Mouse (Mus musculus) embryonic facial prominence, embryonic 14.5 days (tissue): ENCODE results near the gene Kif5c. TPM values are rescaled to one million over a fixed set of nuclear protein-coding genes. Genes with fewer than 3 reads are reported as not detected.
A peak's percentile ranks its signal among the peaks of the same experiment; 100 is the strongest.

Experiments
- ATAC-seq: fragments of 200-750 bp; cut with Nextera tagmentation; 2 replicates; pipeline ENCODE4 v1.8.0; 2017; ENCODE audit warnings: low read depth, moderate number of reproducible peaks, moderate TSS enrichment
- DNase-seq: peaks from one replicate; pipeline ENCODE4 v3.0.0-alpha.2; 2015; ENCODE audit warnings: low spot score
- H3K27ac ChIP-seq: fragments of 300-500 bp; sonication (generic); replicated peaks from 2 replicates; pipeline ENCODE4 v1.5.1; 2014; ENCODE audit warnings: low read depth, mild to moderate bottlenecking, low read length, moderate library complexity
- H3K27me3 ChIP-seq: fragments of 300-500 bp; sonication (generic); replicated peaks from 2 replicates; pipeline ENCODE4 v1.6.1; 2014; ENCODE audit warnings: low read length; ENCODE audit not compliant: control insufficient read depth, insufficient read depth
- H3K36me3 ChIP-seq: fragments of 300-500 bp; sonication (generic); 2 replicates; pipeline ENCODE4 v1.6.1; 2014; ENCODE audit warnings: low read length, mixed read lengths; ENCODE audit not compliant: control insufficient read depth, insufficient read depth
- H3K4me1 ChIP-seq: fragments of 300-500 bp; sonication (generic); 2 replicates; pipeline ENCODE4 v1.6.1; 2014; ENCODE audit warnings: antibody characterized with exemption, low read length; ENCODE audit not compliant: control insufficient read depth, insufficient read depth
- H3K4me2 ChIP-seq: fragments of 300-500 bp; sonication (generic); 2 replicates; pipeline ENCODE4 v1.6.1; 2014; ENCODE audit warnings: low read depth, mild to moderate bottlenecking, low read length, moderate library complexity, mixed read lengths
- H3K4me3 ChIP-seq: fragments of 300-500 bp; sonication (generic); 2 replicates; pipeline ENCODE4 v1.5.1; 2014; ENCODE audit warnings: low read depth, mild to moderate bottlenecking, low read length
- H3K9ac ChIP-seq: fragments of 300-500 bp; sonication (generic); 2 replicates; pipeline ENCODE4 v1.6.1; 2014; ENCODE audit warnings: low read depth, mild to moderate bottlenecking, low read length, moderate library complexity, mixed read lengths
- H3K9me3 ChIP-seq: fragments of 300-500 bp; sonication (generic); 2 replicates; pipeline ENCODE4 v1.6.1; 2016; ENCODE audit warnings: low read length; ENCODE audit not compliant: control insufficient read depth
- WGBS: fragments of 180-500 bp; shearing (Covaris S2); extraction: QIAGEN DNeasy Blood & Tissue Kit; methylation state at CpG from one replicate; pipeline ENCODE4 v1.1.7; 2014; 5-methylcytosine and 5-hydroxymethylcytosine counted together
- polyA plus RNA-seq: library from polyadenylated mRNA; unstranded; fragments of >200 nt; fragmentation: Nextera tagmentation; extraction: Ambion mirVana; gene quantifications from 2 replicates; pipeline ENCODE4 v1.2.1, GENCODE M21; 2014

Kif5c gene
- polyA plus RNA-seq, 1 experiment from 2014 or later, result 12.1 TPM

GRCm38 (mm10) chr2:49773194-49773931 is 154.3 kb downstream of the Kif5c start:
- Histone ChIP-seq H3K27me3 (no peaks in the 10 kb centered on the region), H3K27ac (no peak overlapping the region), H3K4me1 (peaks cover 6% of the 10 kb centered on the region; the same call in 1 of the 2 replicates), H3K4me2 (no peak overlapping the region), H3K9ac (no peak overlapping the region), H3K36me3 (no peaks in the 10 kb centered on the region), H3K4me3 (no peak overlapping the region), H3K9me3 (no peaks in the 10 kb centered on the region)
- DNase-seq (no peak), ATAC-seq (no peak)
- WGBS, result 74% methylated on average over 10 of the region's 10 CpGs

GRCm38 (mm10) chr2:49774180-49774579 is 155.1 kb downstream of the Kif5c start:
- peaks cover 6% of the 10 kb centered on the region; the same call in 1 of the 2 replicates for H3K4me1 ChIP-seq
- H3K9ac ChIP-seq, result no peak overlapping the region
- H3K4me2 ChIP-seq, result no peak overlapping the region
- H3K9me3 ChIP-seq, result no peaks in the 10 kb centered on the region
- H3K36me3 ChIP-seq, result no peaks in the 10 kb centered on the region
- ATAC-seq, result no peak
- H3K4me3 ChIP-seq, result no peak overlapping the region
- H3K27me3 ChIP-seq, result no peaks in the 10 kb centered on the region
- H3K27ac ChIP-seq, result no peak overlapping the region
- DNase-seq, result no peak

GRCm38 (mm10) chr2:49775187-49775586 is 156.1 kb downstream of the Kif5c start:
- H3K4me1 ChIP-seq, result peaks cover 6% of the 10 kb centered on the region; the same call in 1 of the 2 replicates
- H3K4me2 ChIP-seq, result no peak overlapping the region
- DNase-seq (no peak), ATAC-seq (no peak)
- no peak overlapping the region for H3K4me3 ChIP-seq
- H3K9me3 ChIP-seq, result no peaks in the 10 kb centered on the region
- no peaks in the 10 kb centered on the region for H3K36me3 ChIP-seq
- WGBS, result 88% methylated on average over 4 of the region's 4 CpGs
- H3K27me3 ChIP-seq, result no peaks in the 10 kb centered on the region
- no peak overlapping the region for H3K27ac ChIP-seq
- no peak overlapping the region for H3K9ac ChIP-seq

GRCm38 (mm10) chr2:49775735-49776134 is 156.6 kb downstream of the Kif5c start:
- H3K4me2 ChIP-seq, result no peak overlapping the region
- no peak overlapping the region for H3K27ac ChIP-seq
- H3K27me3 ChIP-seq, result no peaks in the 10 kb centered on the region
- no peak overlapping the region for H3K4me3 ChIP-seq
- H3K9ac ChIP-seq, result no peak overlapping the region
- H3K9me3 ChIP-seq, result no peaks in the 10 kb centered on the region
- H3K36me3 ChIP-seq, result no peaks in the 10 kb centered on the region
- no peak for DNase-seq
- H3K4me1 ChIP-seq, result peaks cover 6% of the 10 kb centered on the region; the same call in 1 of the 2 replicates
- no peak for ATAC-seq

- Histone ChIP-seq H3K4me1 (peaks cover 6% of the 10 kb centered on the region; the same call in 1 of the 2 replicates), H3K9ac (no peak overlapping the region), H3K4me3 (no peak overlapping the region), H3K27ac (no peak overlapping the region), H3K36me3 (no peaks in the 10 kb centered on the region), H3K27me3 (no peaks in the 10 kb centered on the region), H3K4me2 (no peak overlapping the region), H3K9me3 (no peaks in the 10 kb centered on the region)
- DNase-seq (no peak), ATAC-seq (no peak)
- WGBS, result 84% methylated on average over 4 of the region's 4 CpGs
These were observed 157.3 kb downstream of the Kif5c start for GRCm38 (mm10) chr2:49776407-49776806.

GRCm38 (mm10) chr2:49787376-49788050 is 168.4 kb downstream of the Kif5c start, which contains the start of gene Lypd6b:
TSS of gene Lypd6b (plus strand) at chr2:49787688.
- WGBS, result 0% methylated on average over 21 of the region's 79 CpGs
- Histone ChIP-seq H3K4me2 (peak within 1 kb of the TSS; percentile 99), H3K4me1 (peaks cover 3% of the 10 kb centered on the region; the same call in 1 of the 2 replicates), H3K36me3 (no peaks in the 10 kb centered on the region), H3K27me3 (peaks cover 19% of the 10 kb centered on the region), H3K9ac (peak within 1 kb of the TSS; percentile 75), H3K4me3 (peak within 1 kb of the TSS; percentile 69), H3K27ac (no peak within 1 kb of the TSS), H3K9me3 (no peaks in the 10 kb centered on the region)
- peak; percentile 70 for ATAC-seq
- DNase-seq, result no peak

- H3K4me1 ChIP-seq, result peaks cover 4% of the 10 kb centered on the region; the same call in 1 of the 2 replicates
- ATAC-seq (no peak; the same call in 1 of the 2 replicates), DNase-seq (no peak)
- H3K9me3 ChIP-seq, result no peaks in the 10 kb centered on the region
- peak overlapping the region; percentile 69 for H3K4me3 ChIP-seq
- peak overlapping the region; percentile 99 for H3K4me2 ChIP-seq
- peaks cover 19% of the 10 kb centered on the region for H3K27me3 ChIP-seq
- H3K9ac ChIP-seq, result peak overlapping the region; percentile 75
- H3K27ac ChIP-seq, result no peak overlapping the region
- no peaks in the 10 kb centered on the region for H3K36me3 ChIP-seq
- WGBS, result 2% methylated on average over 12 of the region's 14 CpGs
These were observed 168.9 kb downstream of the Kif5c start for GRCm38 (mm10) chr2:49788051-49788418.

- WGBS, result 23% methylated on average over 2 of the region's 3 CpGs
- H3K4me3 ChIP-seq, result no peak overlapping the region
- H3K27ac ChIP-seq, result no peak overlapping the region
- DNase-seq (no peak), ATAC-seq (no peak)
- H3K9me3 ChIP-seq, result no peaks in the 10 kb centered on the region
- peaks cover 6% of the 10 kb centered on the region; the same call in 1 of the 2 replicates for H3K4me1 ChIP-seq
- H3K27me3 ChIP-seq, result peaks cover 19% of the 10 kb centered on the region
- H3K9ac ChIP-seq, result no peak overlapping the region
- H3K4me2 ChIP-seq, result peak overlapping the region; percentile 99
- no peaks in the 10 kb centered on the region for H3K36me3 ChIP-seq
These were observed 169.5 kb downstream of the Kif5c start for GRCm38 (mm10) chr2:49788643-49789042.
